Mouse (Mus musculus): Measurements from ENCODE around the gene Akt1s1. TPM values are rescaled to one million over a fixed set of nuclear protein-coding genes. Genes with fewer than 3 reads are reported as not detected.

Gene Akt1s1
- total RNA-seq, 2 experiments from 2014 or later, result 61.8 to 75.9 TPM

- intact Hi-C loops (cut with DNase I), result loop anchor here (2.0 kb wide), 1 partner anchor 19 kb away; no protein-coding TSS in a partner anchor
- DNase-seq (ENCODE audit: low spot score), result no peak
These were observed 42.8 kb downstream of the Akt1s1 start for GRCm38 (mm10) chr7:44891611-44892010.

GRCm38 (mm10) chr7:44892276-44892921 lies 43.6 kb downstream of the Akt1s1 start, which contains the start of gene Med25:
Gene Med25, minus strand, starts transcription at chr7:44892712.
- peak; percentile 90 for DNase-seq (ENCODE audit: low spot score)
- intact Hi-C loops (cut with DNase I), result no loop called here

- DNase-seq (ENCODE audit: low spot score), result no peak
- intact Hi-C loops (cut with DNase I), result no loop called here
These were observed 44.4 kb downstream of the Akt1s1 start for GRCm38 (mm10) chr7:44893197-44893596.

GRCm38 (mm10) chr7:44894175-44894574 lies 45.4 kb downstream of the Akt1s1 start:
- no peak for DNase-seq (ENCODE audit: low spot score)
- intact Hi-C loops (cut with DNase I), result no loop called here

DNA sequence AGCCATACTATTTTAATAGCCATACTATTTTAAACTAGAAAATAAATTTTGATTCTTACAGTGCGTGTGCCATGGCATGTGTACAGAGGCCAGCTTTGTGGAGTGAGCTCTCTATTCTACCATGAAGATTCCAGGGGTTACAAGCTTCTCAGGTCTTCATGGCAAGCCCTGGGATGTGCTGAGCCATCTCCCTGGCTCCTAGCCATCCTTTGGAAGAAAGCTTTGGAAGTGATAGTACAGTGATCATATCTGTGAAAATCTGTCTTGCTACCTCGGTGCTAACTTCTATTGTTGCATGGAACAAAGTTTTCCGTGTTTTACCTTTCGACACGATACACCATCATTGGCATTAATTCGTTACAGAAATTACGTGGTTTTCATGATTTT lies 46.4 kb downstream of the Akt1s1 start:
- intact Hi-C loops (cut with DNase I), result loop anchor here (5.0 kb wide), 1 partner anchor 33 kb away; no protein-coding TSS in a partner anchor
- no peak for DNase-seq (ENCODE audit: low spot score)

DNA sequence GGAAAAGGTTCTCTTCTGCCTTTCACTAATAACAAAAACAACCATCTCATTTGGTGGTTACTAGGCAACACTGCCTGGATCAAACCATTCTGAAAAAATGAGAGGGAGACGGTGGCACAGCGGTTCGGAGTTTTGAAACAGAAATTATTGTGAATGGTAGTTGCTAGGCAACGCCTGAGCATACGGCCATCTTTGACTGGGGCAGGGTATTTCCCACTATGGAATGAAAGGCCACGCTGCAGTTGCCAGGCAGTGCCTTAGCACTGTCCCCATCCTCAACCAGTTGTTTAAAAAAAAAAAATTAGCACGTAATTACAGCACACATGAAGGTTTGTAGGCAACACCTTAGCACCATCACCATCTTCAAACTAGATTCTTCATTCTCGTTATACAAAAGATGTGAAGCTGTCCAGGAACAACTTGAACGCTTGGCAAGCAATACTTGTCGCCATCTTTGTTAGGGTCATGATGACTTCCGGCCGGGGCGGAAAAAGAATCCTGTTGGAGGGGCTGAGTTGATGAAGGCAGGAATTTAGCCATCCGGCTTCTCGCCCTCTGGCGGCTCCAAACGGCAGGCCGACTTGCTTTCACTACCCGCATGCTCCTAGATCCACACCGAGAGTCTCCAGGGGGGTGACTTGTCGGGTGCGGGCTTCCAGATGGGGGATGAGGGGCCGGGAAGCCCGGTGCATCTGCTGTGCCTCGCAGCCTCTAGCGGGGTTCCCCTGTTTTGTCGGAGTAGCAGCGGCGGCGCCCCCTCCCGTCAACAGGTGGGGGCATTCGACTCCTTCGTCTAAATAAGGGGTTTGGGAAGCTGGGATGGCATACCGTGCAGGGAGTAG lies 47.0 kb downstream of the Akt1s1 start, which contains the start of gene Fuz:
Gene Fuz (plus strand): TSS at position 487 of the 842 bp plus-strand sequence.
- intact Hi-C loops (cut with DNase I), result loop anchor here (2.0 to 5.0 kb wide), 2 partner anchors 34 to 63 kb away; no protein-coding TSS in a partner anchor
- DNase-seq (ENCODE audit: low spot score), result peak; percentile 88

- DNase-seq (ENCODE audit: low spot score), result no peak
- intact Hi-C loops (cut with DNase I), result loop anchor here (2.0 to 5.0 kb wide), 2 partner anchors 34 to 62 kb away; no protein-coding TSS in a partner anchor
These were observed 47.7 kb downstream of the Akt1s1 start for GRCm38 (mm10) chr7:44896499-44896898.

DNA sequence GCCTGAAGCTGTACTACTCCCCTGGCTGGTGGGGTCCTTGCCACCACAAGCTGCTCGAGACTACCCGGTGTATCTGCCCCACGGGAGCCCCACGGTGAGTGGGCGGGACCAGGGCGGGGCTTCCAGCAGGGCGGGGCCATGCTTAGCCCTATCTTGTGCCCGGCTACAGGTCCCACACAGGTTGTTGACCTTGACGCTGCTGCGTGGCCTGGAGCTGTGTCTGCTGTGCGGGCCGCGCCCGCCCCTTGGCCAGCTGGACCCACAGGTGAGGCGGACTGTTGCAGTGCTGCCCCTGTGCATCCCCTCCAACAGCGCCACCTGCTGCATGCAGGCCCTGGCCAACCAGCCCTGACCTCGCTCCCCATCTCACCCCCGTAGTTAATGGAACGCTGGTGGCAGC lies 49.8 kb downstream of the Akt1s1 start:
- intact Hi-C loops (cut with DNase I), result loop anchor here (5.0 kb wide), 1 partner anchor 36 kb away; no protein-coding TSS in a partner anchor
- no peak for DNase-seq (ENCODE audit: low spot score)

- no peak for DNase-seq (ENCODE audit: low spot score)
- intact Hi-C loops (cut with DNase I), result no loop called here
These were observed 51.8 kb downstream of the Akt1s1 start for GRCm38 (mm10) chr7:44900632-44901031.

DNA sequence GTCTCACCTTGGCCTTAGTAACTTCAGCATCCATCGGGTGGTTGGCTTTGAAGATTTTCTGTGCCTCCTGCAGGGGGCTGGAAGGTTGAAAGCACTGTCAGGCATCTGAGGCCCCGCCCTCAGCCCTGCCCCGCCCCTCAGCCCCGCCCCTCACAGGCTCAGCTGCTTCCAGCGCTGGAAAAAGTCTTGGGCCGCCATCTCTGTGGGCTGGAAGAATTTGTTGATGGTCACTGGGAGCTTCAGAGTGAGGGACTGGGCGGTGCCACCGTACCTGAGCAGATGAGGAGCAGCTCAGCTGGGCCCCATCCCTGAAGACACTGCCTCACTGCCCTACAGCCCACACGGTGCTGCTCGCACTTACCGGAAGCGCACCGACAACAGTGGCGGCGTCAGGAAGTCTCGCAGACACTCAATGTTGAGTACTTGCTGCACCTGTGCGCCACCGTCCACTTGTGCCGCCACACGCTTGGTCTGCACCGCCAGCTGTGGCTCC lies 52.5 kb downstream of the Akt1s1 start:
- DNase-seq (ENCODE audit: low spot score), result no peak
- intact Hi-C loops (cut with DNase I), result no loop called here

Small RNAs within 50 kb of the gene (microRNA-seq; reads per million reads assigned to microRNA genes)
- not detected for gene Mir707

Other genes starting within 250 kb of the Akt1s1 start
- 10 to 100 TPM; 72.2 to 80.8 TPM for gene Myh14, start 178.1 kb upstream of the Akt1s1 start, total RNA-seq (2021)
- gene Izumo2, start 140.2 kb upstream of the Akt1s1 start, total RNA-seq (2021), result not detected
- gene Vrk3, start 100.6 kb upstream of the Akt1s1 start, total RNA-seq (2021), result 10 to 100 TPM; 22.8 to 24.3 TPM
- gene Zfp473, start 97.9 kb upstream of the Akt1s1 start, total RNA-seq (2021), result under 1 TPM in 1 of 2 experiments, not detected in 1; 0.21 TPM
- 10 to 100 TPM; 26.0 to 28.6 TPM for gene Nup62, start 32.9 kb upstream of the Akt1s1 start, total RNA-seq (2021)
- 1 to 10 TPM in 1 of 2 experiments, under 1 TPM in 1; 0.62 to 2.2 TPM for gene Il4i1, start 32.6 kb upstream of the Akt1s1 start, total RNA-seq (2021)
- 10 to 100 TPM; 63.7 to 64.5 TPM for gene Atf5, start 32.3 kb upstream of the Akt1s1 start, total RNA-seq (2021)
- 10 to 100 TPM; 44.3 to 47.0 TPM for gene Tbc1d17, start 88 bp downstream of the Akt1s1 start, total RNA-seq (2021)
- 10 to 100 TPM; 16.0 to 16.6 TPM for gene Pnkp, start 8.1 kb downstream of the Akt1s1 start, total RNA-seq (2021)
- gene Ptov1, start 20.8 kb downstream of the Akt1s1 start, total RNA-seq (2021), result 100 to 1,000 TPM; 153 to 165 TPM
- gene Med25, start 43.7 kb downstream of the Akt1s1 start, total RNA-seq (2021), result 10 to 100 TPM; 66.7 to 73.9 TPM
- 10 to 100 TPM; 12.9 to 15.0 TPM for gene Fuz, start 47.1 kb downstream of the Akt1s1 start, total RNA-seq (2021)
- 10 to 100 TPM; 72.5 to 73.1 TPM for gene Ap2a1, start 80.5 kb downstream of the Akt1s1 start, total RNA-seq (2021)
- not detected for gene Tsks, start 94.2 kb downstream of the Akt1s1 start, total RNA-seq (2021)
- gene Cpt1c, start 125.9 kb downstream of the Akt1s1 start, total RNA-seq (2021), result 1 to 10 TPM; 2.7 to 3.1 TPM
- 100 to 1,000 TPM; 105 to 111 TPM for gene Prmt1, start 137.6 kb downstream of the Akt1s1 start, total RNA-seq (2021)
- 10 to 100 TPM; 28.3 to 30.9 TPM for gene Irf3, start 148.7 kb downstream of the Akt1s1 start, total RNA-seq (2021)
- 10 to 100 TPM; 10.2 to 11.2 TPM for gene Bcl2l12, start 149.7 kb downstream of the Akt1s1 start, total RNA-seq (2021)
- 10 to 100 TPM; 45.5 to 49.7 TPM for gene Scaf1, start 167.4 kb downstream of the Akt1s1 start, total RNA-seq (2021)
- 10 to 100 TPM; 48.9 to 56.6 TPM for gene Rras, start 169.0 kb downstream of the Akt1s1 start, total RNA-seq (2021)
- gene Prr12, start 203.9 kb downstream of the Akt1s1 start, total RNA-seq (2021), result 10 to 100 TPM; 23.2 to 27.7 TPM
- gene Nosip, start 213.4 kb downstream of the Akt1s1 start, total RNA-seq (2021), result 10 to 100 TPM; 25.7 to 27.8 TPM
- 1 to 10 TPM; 6.8 to 7.1 TPM for gene Prrg2, start 213.7 kb downstream of the Akt1s1 start, total RNA-seq (2021)
- gene Rcn3, start 243.2 kb downstream of the Akt1s1 start, total RNA-seq (2021), result 10 to 100 TPM; 28.1 to 32.4 TPM